Mouse (Mus musculus) cerebellum, postnatal 36 days (tissue): Measurements from ENCODE around the gene Micu1.

ENCODE experiments used
- DNase-seq, 2 experiments: peaks; one replicate each; pipeline ENCODE4 v3.0.0; 2021 to 2022; ENCODE audit warnings: mixed read lengths in 2 of 2

The Micu1 gene

GRCm38 (mm10) chr10:59908776-59909315 is 206.6 kb downstream of the Micu1 start:
- DNase-seq: no peak

- DNase-seq: no peak
Measured at GRCm38 (mm10) chr10:59909357-59909847, 207.1 kb downstream of the Micu1 start.

GRCm38 (mm10) chr10:59911091-59911490 is 208.8 kb downstream of the Micu1 start:
- no peak for DNase-seq

- DNase-seq: no peak
Measured at GRCm38 (mm10) chr10:59911561-59912198, 209.4 kb downstream of the Micu1 start.
